Mouse (Mus musculus) gastrocnemius, adult 2 months (tissue): ENCODE measurements around the gene Slc27a4. TPM values are rescaled to one million over a fixed set of nuclear protein-coding genes. Genes with fewer than 3 reads are reported as not detected.

Experiments
- DNase-seq: peaks from one replicate; pipeline ENCODE4 v3.0.0; 2022
- H3K27ac ChIP-seq: fragments of 200-600 bp; 2 replicates; pipeline ENCODE4 v1.8.1; 2022; ENCODE audit warnings: mild to moderate bottlenecking
- H3K4me3 ChIP-seq: fragments of 200-600 bp; 2 replicates; pipeline ENCODE4 v1.8.1; 2022; ENCODE audit warnings: mild to moderate bottlenecking, moderate library complexity
- CTCF ChIP-seq: fragments of 200-600 bp; IDR thresholded peaks from 2 replicates; pipeline ENCODE4 v1.8.1; 2022; ENCODE audit warnings: antibody characterized with exemption, mild to moderate bottlenecking, moderate library complexity
- intact Hi-C: fragments of 180-260 bp; cut with DNase I; formaldehyde crosslinking; loops from one replicate; pipeline ENCODE4 v1.15.1; 2025
- total RNA-seq, 2 experiments: library from RNA; stranded (reverse); gene quantifications; 2 replicates each; pipeline ENCODE4 v1.2.3; 2021

Gene Slc27a4
- total RNA-seq, 2 experiments from 2014 or later: 6.5 to 9.4 TPM

DNA sequence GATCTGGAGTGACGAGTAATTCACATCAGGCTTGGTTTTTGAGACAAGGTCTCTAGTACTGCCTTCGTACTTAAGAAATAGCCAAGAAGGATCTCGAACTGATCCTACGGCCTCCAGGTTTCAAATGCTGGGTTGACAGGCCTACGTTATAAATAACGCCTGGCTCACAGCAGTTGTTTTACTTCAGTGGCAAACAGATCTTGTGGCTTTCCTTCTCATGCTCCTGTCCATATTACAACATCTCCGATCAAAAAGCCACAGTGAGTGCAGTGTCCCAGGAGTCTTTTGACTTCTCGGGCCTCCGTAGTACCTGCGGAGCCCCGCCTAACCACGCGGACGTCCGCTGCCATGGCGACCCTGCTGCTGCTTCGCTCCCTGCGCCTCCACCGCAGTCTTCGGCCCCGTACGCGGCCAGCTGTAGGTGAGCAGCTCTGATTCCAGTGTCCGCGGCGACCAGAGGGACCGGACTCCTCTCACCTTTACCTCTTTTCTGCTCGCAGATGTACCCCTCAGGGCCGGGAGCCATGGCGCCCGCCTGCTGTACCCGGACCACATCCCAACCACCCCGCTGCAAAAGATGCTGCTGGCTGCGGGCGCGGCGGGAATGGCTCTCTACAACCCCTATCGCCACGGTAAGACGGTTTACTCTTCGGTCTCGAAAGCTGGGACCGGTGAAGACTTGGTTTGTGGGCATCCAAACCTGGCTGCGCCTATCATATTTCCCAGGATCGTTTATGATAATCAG, 14.3 kb upstream of the Slc27a4 start, which contains the start of gene Trub2:
TSS of gene Trub2 (minus strand) at position 566 of the 745 bp plus-strand sequence.
- intact Hi-C loops: no loop called here

GRCm38 (mm10) chr2:29792772-29793487, 9.5 kb upstream of the Slc27a4 start:
- H3K27ac ChIP-seq: no peak overlapping the region
- TF ChIP-seq CTCF: no peak
- H3K4me3 ChIP-seq: no peak overlapping the region
- intact Hi-C loops: no loop called here
- DNase-seq: no peak

More for the DNA sequence above, 14.3 kb upstream of the Slc27a4 start, which contains the start of gene Trub2:
- H3K27ac ChIP-seq: peak within 1 kb of the TSS; percentile 89
- no peak for TF ChIP-seq CTCF
- H3K4me3 ChIP-seq: peak within 1 kb of the TSS; percentile 87
- DNase-seq: peak; percentile 88

- TF ChIP-seq CTCF: no peak
- intact Hi-C loops: no loop called here
- no peak for DNase-seq
- Histone ChIP-seq H3K27ac (peak overlapping the region; percentile 91), H3K4me3 (peak overlapping the region; percentile 98)
Observed at GRCm38 (mm10) chr2:29802827-29803201, 380 bp downstream of the Slc27a4 start.

- Histone ChIP-seq H3K4me3 (peak overlapping the region; percentile 98), H3K27ac (peak overlapping the region; percentile 91)
- intact Hi-C loops: no loop called here
- TF ChIP-seq CTCF: peak; percentile 24; the same call in 1 of the 2 replicates
- DNase-seq: no peak
Observed at GRCm38 (mm10) chr2:29803400-29803831, 982 bp downstream of the Slc27a4 start.

DNA sequence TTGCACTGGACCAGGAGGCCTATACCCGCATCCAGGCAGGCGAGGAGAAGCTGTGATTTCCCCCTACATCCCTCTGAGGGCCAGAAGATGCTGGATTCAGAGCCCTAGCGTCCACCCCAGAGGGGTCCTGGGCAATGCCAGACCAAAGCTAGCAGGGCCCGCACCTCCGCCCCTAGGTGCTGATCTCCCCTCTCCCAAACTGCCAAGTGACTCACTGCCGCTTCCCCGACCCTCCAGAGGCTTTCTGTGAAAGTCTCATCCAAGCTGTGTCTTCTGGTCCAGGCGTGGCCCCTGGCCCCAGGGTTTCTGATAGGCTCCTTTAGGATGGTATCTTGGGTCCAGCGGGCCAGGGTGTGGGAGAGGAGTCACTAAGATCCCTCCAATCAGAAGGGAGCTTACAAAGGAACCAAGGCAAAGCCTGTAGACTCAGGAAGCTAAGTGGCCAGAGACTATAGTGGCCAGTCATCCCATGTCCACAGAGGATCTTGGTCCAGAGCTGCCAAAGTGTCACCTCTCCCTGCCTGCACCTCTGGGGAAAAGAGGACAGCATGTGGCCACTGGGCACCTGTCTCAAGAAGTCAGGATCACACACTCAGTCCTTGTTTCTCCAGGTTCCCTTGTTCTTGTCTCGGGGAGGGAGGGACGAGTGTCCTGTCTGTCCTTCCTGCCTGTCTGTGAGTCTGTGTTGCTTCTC, 13.4 kb downstream of the Slc27a4 start:
- Histone ChIP-seq H3K27ac (no peak overlapping the region), H3K4me3 (no peak overlapping the region)
- intact Hi-C loops: loop anchor here (5.0 kb wide), 1 partner anchor 161 kb away; no protein-coding TSS in a partner anchor
- no peak for TF ChIP-seq CTCF
- no peak for DNase-seq

- Histone ChIP-seq H3K4me3 (no peak overlapping the region), H3K27ac (no peak overlapping the region)
- intact Hi-C loops: loop anchor here (1.0 to 5.0 kb wide), 2 partner anchors 42 to 160 kb away; no protein-coding TSS in a partner anchor
- DNase-seq: peak; percentile 81
- peak; percentile 82 for TF ChIP-seq CTCF
Observed at GRCm38 (mm10) chr2:29817426-29818232, 15.2 kb downstream of the Slc27a4 start.

- peak overlapping the region; percentile 87; the same call in 1 of the 2 replicates for H3K27ac ChIP-seq
- no peak for TF ChIP-seq CTCF
- DNase-seq: no peak
- intact Hi-C loops: loop anchor here (5.0 kb wide), 1 partner anchor 158 kb away; no protein-coding TSS in a partner anchor
- H3K4me3 ChIP-seq: no peak overlapping the region
Observed at GRCm38 (mm10) chr2:29819363-29819762, 16.9 kb downstream of the Slc27a4 start.

DNA sequence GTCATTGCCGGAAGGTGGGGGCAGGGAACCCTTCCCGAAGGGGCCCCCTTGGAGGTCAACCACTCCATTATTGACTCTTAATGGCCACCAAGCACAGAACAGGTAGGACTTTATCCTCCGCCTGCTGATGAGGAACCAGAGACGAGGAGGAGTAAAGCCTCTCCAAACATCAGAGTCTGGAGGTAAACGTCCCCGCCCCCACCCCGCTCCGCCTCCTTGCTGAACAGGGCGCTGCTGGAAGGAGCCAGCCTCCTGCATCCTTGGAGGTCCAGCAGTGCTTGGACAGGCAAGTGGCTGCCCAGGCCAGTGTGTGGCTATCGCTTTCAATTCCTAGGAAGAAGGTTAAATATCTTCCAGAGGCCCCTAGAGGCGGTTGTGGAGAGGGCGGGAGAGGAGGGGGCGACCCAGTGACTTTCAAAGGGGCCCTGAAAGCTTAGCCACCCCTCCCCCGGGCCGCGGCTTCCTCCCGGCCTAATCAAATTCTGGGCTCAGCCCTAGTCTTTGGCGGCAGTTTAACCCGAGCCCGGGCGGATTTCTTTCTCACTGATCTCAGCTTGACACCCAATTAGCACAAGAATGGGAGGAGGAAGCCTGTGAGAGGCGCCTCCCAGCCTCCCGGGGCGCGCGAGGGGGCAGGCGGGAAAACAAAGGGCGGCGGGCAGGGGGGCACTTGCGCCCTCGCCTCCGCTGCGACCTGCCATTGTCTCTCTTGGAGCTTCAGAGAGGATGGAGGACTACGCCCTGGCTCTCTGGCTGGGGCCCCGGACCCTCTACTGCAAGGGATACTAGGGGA, 17.8 kb downstream of the Slc27a4 start, which contains the start of gene Urm1:
TSS of gene Urm1 (plus strand) at position 51 of the 793 bp plus-strand sequence.
- Histone ChIP-seq H3K27ac (peak within 1 kb of the TSS; percentile 87), H3K4me3 (peak within 1 kb of the TSS; percentile 72)
- intact Hi-C loops: no loop called here
- DNase-seq: peak; percentile 64
- no peak for TF ChIP-seq CTCF

- H3K4me3 ChIP-seq: peak overlapping the region; percentile 85
- peak overlapping the region; percentile 93 for H3K27ac ChIP-seq
- no peak for TF ChIP-seq CTCF
- DNase-seq: no peak
- intact Hi-C loops: no loop called here
Observed at GRCm38 (mm10) chr2:29826318-29826925, 24.0 kb downstream of the Slc27a4 start.

- Histone ChIP-seq H3K27ac (peak overlapping the region; percentile 93), H3K4me3 (peak overlapping the region; percentile 85)
- peak; percentile 96 for DNase-seq
- intact Hi-C loops: no loop called here
- no peak for TF ChIP-seq CTCF
Observed at GRCm38 (mm10) chr2:29826926-29827708, 24.7 kb downstream of the Slc27a4 start.
